Comparison of ENCODE assay signal across 8 mouse cellular contexts in the genomic region with DNA sequence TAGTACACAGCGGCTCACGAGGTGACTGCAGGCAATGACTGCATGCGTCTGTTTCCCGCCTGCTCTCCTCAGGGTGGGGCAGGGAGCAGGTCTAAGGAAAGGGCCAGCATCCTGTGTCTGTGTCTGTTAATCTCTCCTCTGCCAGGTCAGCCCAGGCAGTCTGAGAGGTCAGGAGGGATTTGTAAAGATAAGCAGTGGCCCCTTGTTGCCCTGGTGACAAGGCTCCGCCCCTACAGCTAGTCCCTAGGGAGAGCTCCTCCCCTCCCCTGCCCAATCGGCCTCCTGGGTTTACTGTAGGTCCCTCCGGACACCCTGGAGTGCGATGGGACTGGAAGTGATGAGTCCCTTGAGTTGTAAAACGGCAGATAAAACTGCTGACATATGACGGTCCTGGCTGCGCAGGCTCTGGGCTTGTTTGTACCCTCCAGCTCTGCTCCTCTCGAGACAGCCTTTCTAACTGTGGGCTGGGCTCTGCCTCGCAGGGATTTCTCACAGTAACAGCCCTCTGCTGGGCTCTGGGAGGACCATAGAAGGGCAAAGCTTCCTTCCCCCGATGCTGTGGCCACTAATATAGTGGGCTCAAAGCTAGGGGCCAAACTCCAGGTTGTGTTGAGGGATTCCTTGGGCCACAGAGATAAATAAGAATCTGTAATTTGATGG. TPM values are rescaled to one million over a fixed set of nuclear protein-coding genes. Genes with fewer than 3 reads are reported as not detected.
A peak's percentile ranks its signal among the peaks of the same experiment; 100 is the strongest.
DNase-seq lines count a peak whose midpoint lies in the region; ATAC-seq and TF ChIP-seq lines count a peak whose summit lies in the region.

No protein-coding gene starts in this region.

- peak overlapping the region; percentile 61 for H3K4me2 ChIP-seq in heart, embryonic 15.5 days

- peaks cover 15% of the 10 kb centered on the region for H3K4me1 ChIP-seq in G1E (ENCODE audit: insufficient read depth, low read depth, low read length)
- H3K4me1 ChIP-seq in heart, embryonic 15.5 days (replicated peaks) = peaks cover 48% of the 10 kb centered on the region

- peaks cover 74% of the 10 kb centered on the region for H3K27me3 ChIP-seq in G1E (ENCODE audit: insufficient read depth, low read length)
- H3K27me3 ChIP-seq in heart, embryonic 15.5 days = peaks cover 19% of the 10 kb centered on the region

- 0 out of 2 replicates have a peak overlapping the region, but pooled peaks have one; percentile 42 for H3K27ac ChIP-seq in heart, embryonic 15.5 days

- H3K36me3 ChIP-seq in G1E (replicated peaks) = no peaks in the 10 kb centered on the region
- H3K36me3 ChIP-seq in heart, embryonic 15.5 days = no peaks in the 10 kb centered on the region

- DNase-seq in G1E (ENCODE audit: low spot score) = peak; percentile 58
- peak; percentile 73 for DNase-seq in kidney, postnatal 14 days
- peak; percentile 55 to 59 for DNase-seq in spleen, postnatal 14 days (ENCODE audit: low spot score in 2 of 2)
- no peak for DNase-seq in cerebellum, adult 9-11 months
- DNase-seq in layer of hippocampus, adult 9-11 months = no peak

- H3K9ac ChIP-seq in heart, embryonic 15.5 days = 0 out of 2 replicates have a peak overlapping the region, but pooled peaks have one; percentile 29

- 3% methylated on average over 14 of the region's 14 CpGs for WGBS in heart, embryonic 15.5 days

- peak overlapping the region; percentile 1; the same call in 1 of the 2 replicates for H3K4me3 ChIP-seq in G1E (ENCODE audit: low read depth, low read length)
- H3K4me3 ChIP-seq in heart, embryonic 15.5 days = peak overlapping the region; percentile 31

- no peak for TF ChIP-seq CTCF in G1E (IDR thresholded peaks at IDR 0.05; ENCODE audit: low read depth, low read length)

- ATAC-seq in G1E (ENCODE audit: extremely low read depth, insufficient number of reproducible peaks, low FRiP score, poor library complexity, severe bottlenecking) = peak; percentile 84
- ATAC-seq in common myeloid progenitor, adult 5-6 weeks (replicated peaks; ENCODE audit: low read depth, poor library complexity, severe bottlenecking) = peak; percentile 94
- ATAC-seq in heart, embryonic 15.5 days (replicated peaks; ENCODE audit: insufficient number of reproducible peaks, insufficient read depth, low FRiP score, low read depth) = peak; percentile 45; the same call in 1 of the 2 replicates
- peak; percentile 89 for ATAC-seq in megakaryocyte progenitor cell, adult 5-6 weeks (replicated peaks; ENCODE audit: poor library complexity)

- no peaks in the 10 kb centered on the region for H3K9me3 ChIP-seq in G1E (replicated peaks)
- no peaks in the 10 kb centered on the region for H3K9me3 ChIP-seq in heart, embryonic 15.5 days (replicated peaks)

RNA-seq across cellular contexts. Expression of a gene that starts 4.4 kb away (rescaled TPM):
- total RNA-seq in G1E (2014; fragmentation: Nextera tagmentation) (not detected in 2 replicates), G1E (2017) (0.05 and 0.06 TPM in 2 replicates)
- not detected in 2 replicates for polyA plus RNA-seq in G1E (2012)
- total RNA-seq in common myeloid progenitor, adult 5-6 weeks (2017) = not detected in 2 replicates
- polyA plus RNA-seq in heart, embryonic 15.5 days (2015; fragmentation: Nextera tagmentation; extraction: Ambion mirVana) = 1.3 and 2.1 TPM in 2 replicates
- not detected in 2 replicates for total RNA-seq in megakaryocyte progenitor cell, adult 5-6 weeks (2015)
- not detected in 2 replicates for total RNA-seq in megakaryocyte progenitor cell, adult 5-6 weeks (2017)

Comparison
In these comparisons a context has a peak if more than half of its experiments do, and no peak if none do; other contexts are left out.
1. DNase-seq: peak in G1E (single experiment), kidney, postnatal 14 days (single experiment) and spleen, postnatal 14 days (2 of 2); none in cerebellum, adult 9-11 months (single experiment) and layer of hippocampus, adult 9-11 months (single experiment).
2. Peak in every context shown above with its lines, with median percentiles within 50 percentile points of each other: ATAC-seq.